Mouse (Mus musculus) frontal cortex, postnatal 36 days (tissue): ENCODE results near the gene Gm7579.
"Not testable (repeated sequence)": the region's sequence is repeated elsewhere in the genome, so short reads cannot be mapped to it uniquely, and the experiment has no call there.

Source experiments
- DNase-seq, 2 experiments: peaks; one replicate each; pipeline ENCODE4 v3.0.0; 2022; ENCODE audit warnings: low spot score in 2 of 2

Gene Gm7579

DNA sequence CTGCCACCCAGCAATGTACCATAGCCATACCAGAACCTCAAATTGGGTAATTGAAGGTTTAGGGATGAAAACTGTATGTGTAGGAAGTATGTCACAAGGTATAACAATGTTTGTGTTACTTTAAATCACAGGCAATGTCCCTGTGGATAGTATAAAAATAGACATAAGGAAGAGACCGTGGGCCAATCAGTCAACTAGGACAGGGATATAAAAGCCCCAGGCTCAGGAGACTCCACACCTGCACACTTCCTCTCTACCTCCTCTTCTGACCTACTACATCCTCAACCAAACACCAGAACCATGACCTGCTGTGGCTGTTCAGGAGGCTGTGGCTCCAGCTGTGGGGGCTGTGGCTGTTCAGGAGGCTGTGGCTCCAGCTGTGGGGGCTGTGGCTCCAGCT, at the start of gene Gm7579:
Gene Gm7579, plus strand, starts transcription at position 301 of the 400 bp plus-strand sequence.
- no peak for DNase-seq

DNA sequence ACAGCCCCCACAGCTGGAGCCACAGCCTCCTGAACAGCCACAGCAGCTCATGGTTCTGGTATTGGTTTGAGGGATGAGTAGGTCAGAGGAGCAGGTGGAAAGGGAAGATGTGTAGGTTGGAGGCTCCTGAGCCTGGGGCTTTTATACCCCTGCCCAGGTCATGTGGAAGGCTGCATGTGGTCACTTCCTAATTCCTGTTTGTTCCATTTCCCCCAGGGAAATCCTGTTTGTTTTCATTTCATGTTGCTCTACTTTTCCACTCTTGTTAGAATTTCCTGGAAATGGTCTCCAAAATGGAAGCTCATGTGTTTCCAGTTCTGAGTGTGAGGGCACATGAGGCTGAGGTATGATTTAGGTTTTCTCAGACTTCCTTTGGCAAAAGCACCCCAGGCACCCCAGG, 46.0 kb upstream of the Gm7579 start, which contains the start of gene Gm4553:
Gene Gm4553, minus strand, starts transcription at position 101 of the 400 bp plus-strand sequence.
- not testable (repeated sequence) for DNase-seq

DNA sequence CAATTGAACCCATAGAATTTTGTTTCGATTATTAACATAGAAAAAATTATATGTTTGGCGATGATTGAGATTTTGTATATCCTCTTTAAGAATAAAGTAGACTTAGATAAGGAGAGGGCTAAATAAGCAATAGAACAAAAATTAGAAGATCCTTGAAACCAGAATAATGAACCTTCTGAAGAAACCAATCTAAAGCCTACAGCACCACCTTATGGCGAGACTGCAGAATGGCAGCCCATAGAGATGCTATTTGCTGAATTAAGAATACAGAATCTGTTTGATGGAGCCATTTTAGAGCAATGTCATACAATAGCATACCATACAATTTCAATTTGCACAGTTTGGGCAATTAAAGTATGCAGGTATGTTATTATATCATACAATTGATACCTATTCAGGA, 41.8 kb upstream of the Gm7579 start:
- DNase-seq: peak in 1 of 2 experiments; percentile 6

DNA sequence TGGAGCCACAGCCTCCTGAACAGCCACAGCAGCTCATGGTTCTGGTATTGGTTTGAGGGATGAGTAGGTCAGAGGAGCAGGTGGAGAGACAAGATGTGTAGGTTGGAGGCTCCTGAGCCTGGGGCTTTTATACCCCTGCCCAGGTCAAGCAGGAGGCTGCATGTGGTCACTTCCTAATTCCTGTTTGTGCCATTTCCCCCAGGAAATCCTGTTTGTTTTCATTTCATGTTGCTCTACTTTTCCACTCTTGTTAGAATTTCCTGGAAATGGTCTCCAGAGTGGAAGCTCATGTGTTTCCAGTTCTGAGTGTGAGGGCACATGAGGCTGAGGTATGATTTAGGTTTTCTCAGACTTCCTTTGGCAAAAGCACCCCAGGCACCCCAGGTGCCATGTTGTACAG, 35.8 kb upstream of the Gm7579 start, which contains the start of gene Krtap5-2:
Gene Krtap5-2, minus strand, starts transcription at position 101 of the 400 bp plus-strand sequence.
- not testable (repeated sequence) for DNase-seq

- DNase-seq: peak in 1 of 2 experiments; percentile 6
These were observed 33.0 kb upstream of the Gm7579 start for GRCm38 (mm10) chr7:142178685-142179084.

DNA sequence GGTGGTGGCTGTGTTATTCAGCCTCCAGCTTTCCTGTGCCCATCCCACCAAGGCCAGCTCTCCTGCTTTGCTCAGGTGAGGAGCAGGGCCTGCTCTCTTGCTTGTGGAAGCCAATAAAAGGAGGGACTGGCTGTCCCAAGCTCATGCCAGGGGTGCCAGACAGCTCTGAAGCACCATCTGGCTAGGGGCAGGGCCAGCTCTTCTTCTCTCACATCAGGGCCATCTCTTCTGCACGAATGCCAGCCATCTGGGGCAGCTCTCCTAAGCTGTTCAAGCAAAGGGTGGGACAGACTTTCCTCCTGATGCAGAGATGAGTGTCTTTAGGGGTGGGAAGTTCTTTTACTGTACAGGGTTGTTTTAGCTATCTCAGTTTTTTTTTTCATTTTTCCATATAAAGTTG, 30.6 kb upstream of the Gm7579 start:
- no peak for DNase-seq

GRCm38 (mm10) chr7:142188156-142188555, 23.5 kb upstream of the Gm7579 start:
- DNase-seq: no peak

DNA sequence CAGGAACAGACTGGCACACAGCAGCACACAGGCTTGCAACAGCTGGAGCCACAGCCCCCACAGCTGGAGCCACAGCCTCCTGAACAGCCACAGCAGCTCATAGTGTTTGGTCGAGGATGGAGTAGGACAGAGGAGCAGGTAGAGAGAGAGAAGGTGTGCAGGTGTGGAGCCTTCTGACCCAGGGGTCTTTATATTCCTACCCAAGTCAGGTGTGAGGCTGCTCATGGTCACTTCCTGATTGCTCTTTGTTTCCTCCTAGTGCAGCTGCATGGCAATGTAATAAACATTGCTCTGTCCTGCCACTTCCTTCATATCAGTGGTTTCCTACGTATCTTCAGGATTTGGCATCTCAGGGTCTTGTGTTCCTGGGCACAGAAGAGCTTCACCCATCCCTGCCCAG, 21.4 kb upstream of the Gm7579 start, which contains the start of gene Gm10153:
Gene Gm10153, minus strand, starts transcription at position 101 of the 400 bp plus-strand sequence.
- no peak for DNase-seq

GRCm38 (mm10) chr7:142198748-142199147, 12.9 kb upstream of the Gm7579 start:
- DNase-seq: no peak

DNA sequence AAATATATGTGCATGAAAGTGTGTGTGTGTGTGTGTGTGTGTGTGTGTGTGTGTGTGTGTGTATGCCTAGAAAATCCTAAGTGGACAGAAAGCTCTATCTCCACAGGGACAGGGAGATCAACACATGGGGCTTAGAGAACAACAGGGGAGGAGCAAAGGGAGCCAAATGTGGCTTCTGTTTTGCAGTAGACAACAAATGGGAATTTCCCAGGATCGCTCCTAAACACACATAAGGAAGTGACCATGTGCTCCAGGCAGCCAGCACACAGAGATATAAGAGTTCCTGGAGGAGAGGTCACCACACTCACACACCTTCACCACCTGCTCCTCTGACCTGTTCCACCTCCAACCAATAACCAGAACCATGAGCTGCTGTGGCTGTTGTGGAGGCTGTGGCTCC, 10.6 kb upstream of the Gm7579 start, which contains the start of gene Krtap5-3:
Gene Krtap5-3, plus strand, starts transcription at position 301 of the 400 bp plus-strand sequence.
- no peak for DNase-seq

GRCm38 (mm10) chr7:142205488-142205887, 6.2 kb upstream of the Gm7579 start:
- no peak for DNase-seq

- not testable (repeated sequence) for DNase-seq
These were observed 4.8 kb upstream of the Gm7579 start for GRCm38 (mm10) chr7:142206891-142207290.

DNA sequence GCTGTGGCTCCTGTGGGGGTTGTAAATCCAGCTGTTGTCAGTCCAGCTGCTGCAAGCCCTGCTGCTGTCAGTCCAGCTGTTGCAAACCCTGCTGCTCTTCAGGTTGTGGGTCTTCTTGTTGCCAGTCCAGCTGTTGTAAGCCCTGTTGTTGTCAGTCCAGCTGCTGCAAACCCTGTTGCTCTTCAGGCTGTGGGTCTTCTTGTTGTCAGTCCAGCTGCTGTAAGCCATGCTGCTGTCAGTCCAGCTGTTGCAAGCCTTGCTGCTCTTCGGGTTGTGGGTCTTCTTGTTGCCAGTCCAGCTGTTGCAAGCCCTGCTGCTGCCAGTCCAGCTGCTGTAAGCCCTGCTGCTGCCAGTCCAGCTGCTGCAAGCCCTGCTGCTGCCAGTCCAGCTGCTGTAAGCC, 477 bp downstream of the Gm7579 start:
- not testable (repeated sequence) for DNase-seq

DNA sequence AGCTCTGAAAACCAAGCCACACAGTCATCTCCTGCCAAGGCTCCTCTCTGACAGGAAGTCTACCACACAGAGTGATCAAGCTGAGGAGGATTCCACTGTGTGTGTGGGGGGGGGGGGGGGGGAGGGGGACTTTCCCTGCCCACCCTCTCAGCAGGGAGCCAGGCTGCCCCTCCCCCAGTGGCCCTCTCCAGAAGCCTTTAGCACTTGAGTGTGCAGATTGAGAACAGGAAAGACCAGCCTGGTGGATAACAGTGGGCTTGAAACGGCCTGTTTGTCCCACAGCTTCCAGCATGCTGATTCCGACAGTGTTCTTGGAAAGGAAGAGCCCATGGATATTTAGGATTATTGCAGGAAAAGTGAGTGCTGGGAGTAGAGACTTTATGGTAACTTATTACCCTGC, 12.9 kb downstream of the Gm7579 start:
- DNase-seq: no peak

- not testable (repeated sequence) for DNase-seq
These were observed 18.2 kb downstream of the Gm7579 start, which contains the start of gene Krtap5-5 for GRCm38 (mm10) chr7:142229871-142230270. TSS of gene Krtap5-5 (minus strand) at chr7:142229971.

DNA sequence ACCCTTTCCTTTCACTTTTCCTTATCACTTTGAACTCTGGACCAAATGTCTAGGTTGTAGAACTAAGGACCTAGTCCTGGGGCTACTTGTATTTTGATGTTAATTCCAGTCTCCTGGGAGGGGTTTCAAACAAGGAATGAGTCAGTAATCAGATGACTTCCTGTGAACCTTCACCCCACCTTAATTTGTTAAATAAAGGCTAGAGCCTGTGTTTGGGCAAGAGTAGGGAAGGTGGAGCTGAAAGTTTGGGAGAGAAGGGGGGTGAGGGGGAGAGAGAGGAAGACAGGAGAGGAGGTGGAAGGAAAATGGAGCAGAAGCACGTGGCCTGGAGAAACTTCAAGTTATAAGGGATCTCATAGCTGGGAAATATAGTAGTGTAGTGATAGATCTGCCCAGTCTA, 19.9 kb downstream of the Gm7579 start:
- DNase-seq: no peak

DNA sequence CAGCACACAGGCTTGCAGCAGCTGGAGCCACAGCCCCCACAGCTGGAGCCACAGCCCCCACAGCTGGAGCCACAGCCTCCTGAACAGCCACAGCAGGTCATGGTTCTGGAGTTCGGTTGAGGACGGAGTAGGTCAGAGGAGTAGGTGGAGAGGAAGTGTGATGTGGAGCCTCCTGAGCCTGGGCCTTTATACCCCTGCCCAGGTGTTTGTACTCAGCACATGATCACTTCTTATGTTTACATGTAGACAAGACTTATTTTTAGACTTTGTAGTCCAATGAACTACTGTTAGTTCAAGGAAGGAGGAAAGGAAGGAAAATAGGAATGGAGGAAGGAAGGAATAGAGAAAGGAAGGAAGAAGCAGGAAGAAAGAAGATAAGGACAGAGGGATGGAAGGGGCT, 29.3 kb downstream of the Gm7579 start, which contains the start of gene Gm40460:
Gene Gm40460, minus strand, starts transcription at position 101 of the 400 bp plus-strand sequence.
- no peak for DNase-seq

- peak; percentile 26 to 33 for DNase-seq
These were observed 38.2 kb downstream of the Gm7579 start for GRCm38 (mm10) chr7:142249824-142250223.

DNA sequence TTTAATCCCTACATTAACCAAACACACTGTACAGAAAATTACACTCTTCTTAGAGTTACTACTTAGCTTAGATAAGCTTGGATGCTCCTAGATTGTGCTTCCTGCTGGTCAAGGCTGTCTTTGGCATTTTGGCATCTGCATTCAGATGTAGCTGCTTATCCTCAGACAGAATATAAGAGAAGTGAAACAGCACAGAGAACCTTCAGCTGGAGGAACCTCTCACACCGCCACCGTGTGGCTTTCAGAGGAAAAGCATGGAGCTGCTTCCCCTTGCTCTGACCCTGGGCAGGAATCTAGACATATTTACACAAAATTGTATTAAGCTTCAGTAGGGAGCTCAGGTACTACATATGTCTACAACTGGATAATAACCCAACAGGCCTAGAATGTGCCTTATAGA, 43.9 kb downstream of the Gm7579 start:
- DNase-seq: peak; percentile 27 to 41

GRCm38 (mm10) chr7:142258254-142258653, 46.6 kb downstream of the Gm7579 start, which contains the start of gene Gm2431:
TSS of gene Gm2431 (minus strand) at chr7:142258354.
- DNase-seq: not testable (repeated sequence)
